Mouse (Mus musculus) embryonic facial prominence, embryonic 13.5 days (tissue): ENCODE data around the gene Pllp. TPM values are rescaled to one million over a fixed set of nuclear protein-coding genes. Genes with fewer than 3 reads are reported as not detected.

Source experiments
- ATAC-seq: fragments of 200-750 bp; cut with Nextera tagmentation; 2 replicates; pipeline ENCODE4 v1.8.0; 2017; ENCODE audit warnings: low read depth; ENCODE audit not compliant: insufficient number of reproducible peaks, insufficient read depth, low FRiP score, low TSS enrichment
- H3K27ac ChIP-seq: fragments of 300-500 bp; sonication (generic); 2 replicates; pipeline ENCODE4 v1.5.1; 2015; ENCODE audit warnings: moderate library complexity, mild to moderate bottlenecking, inconsistent platforms
- H3K27me3 ChIP-seq: fragments of 300-500 bp; sonication (generic); 2 replicates; pipeline ENCODE4 v1.6.1; 2015; ENCODE audit warnings: mild to moderate bottlenecking, inconsistent platforms
- H3K36me3 ChIP-seq: fragments of 300-500 bp; sonication (generic); 2 replicates; pipeline ENCODE4 v1.6.1; 2015; ENCODE audit warnings: mild to moderate bottlenecking, inconsistent platforms
- H3K4me1 ChIP-seq: fragments of 300-500 bp; sonication (generic); 2 replicates; pipeline ENCODE4 v1.6.1; 2015; ENCODE audit warnings: inconsistent platforms
- H3K4me2 ChIP-seq: fragments of 300-500 bp; sonication (generic); 2 replicates; pipeline ENCODE4 v1.6.1; 2015; ENCODE audit warnings: moderate library complexity, mild to moderate bottlenecking, inconsistent platforms
- H3K4me3 ChIP-seq: fragments of 300-500 bp; sonication (generic); 2 replicates; pipeline ENCODE4 v1.5.1; 2015; ENCODE audit warnings: mild to moderate bottlenecking, inconsistent platforms
- H3K9ac ChIP-seq: fragments of 300-500 bp; sonication (generic); 2 replicates; pipeline ENCODE4 v1.6.1; 2015; ENCODE audit warnings: mild to moderate bottlenecking, inconsistent platforms
- H3K9me3 ChIP-seq: fragments of 300-500 bp; sonication (generic); 2 replicates; pipeline ENCODE4 v1.6.1; 2016; ENCODE audit warnings: inconsistent platforms
- WGBS: fragments of 180-500 bp; shearing (Covaris S2); methylation state at CpG from one replicate; pipeline ENCODE4 v1.1.7; 2015; ENCODE audit warnings: mixed read lengths; 5-methylcytosine and 5-hydroxymethylcytosine counted together
- polyA plus RNA-seq: library from polyadenylated mRNA; unstranded; fragments of >200 nt; fragmentation: Nextera tagmentation; extraction: Ambion mirVana; gene quantifications from 2 replicates; pipeline ENCODE4 v1.2.1, GENCODE M21; 2015

Gene Pllp
- polyA plus RNA-seq, 1 experiment from 2014 or later: 3.4 TPM

DNA sequence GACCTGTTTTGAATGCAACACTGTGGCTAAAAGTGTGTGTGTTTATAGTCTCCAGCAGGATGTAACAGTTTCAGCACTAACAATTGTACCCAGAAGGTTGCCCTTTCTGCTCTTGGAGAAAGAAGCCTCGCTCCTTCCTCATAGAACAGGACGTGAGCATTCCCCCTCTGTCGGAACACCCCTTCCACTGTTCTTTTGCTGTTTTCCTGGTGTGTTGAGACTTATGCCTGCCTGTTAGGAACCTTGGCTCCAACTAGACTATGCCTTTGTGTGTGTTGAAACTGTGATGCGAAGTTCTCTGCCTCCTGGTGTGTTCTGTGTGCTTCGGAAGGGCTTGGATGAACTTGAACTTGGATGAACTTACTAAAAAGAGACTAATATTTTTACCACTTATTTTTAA is 29.9 kb upstream of the Pllp start:
- no peaks in the 10 kb centered on the region for H3K36me3 ChIP-seq
- H3K27me3 ChIP-seq: no peaks in the 10 kb centered on the region
- no peak for ATAC-seq
- no peak overlapping the region for H3K27ac ChIP-seq
- H3K4me1 ChIP-seq: no peaks in the 10 kb centered on the region
- no peak overlapping the region for H3K4me3 ChIP-seq
- H3K4me2 ChIP-seq: no peak overlapping the region
- no peaks in the 10 kb centered on the region for H3K9me3 ChIP-seq
- H3K9ac ChIP-seq: no peak overlapping the region
- WGBS: 89% methylated on average over 5 of the region's 5 CpGs

DNA sequence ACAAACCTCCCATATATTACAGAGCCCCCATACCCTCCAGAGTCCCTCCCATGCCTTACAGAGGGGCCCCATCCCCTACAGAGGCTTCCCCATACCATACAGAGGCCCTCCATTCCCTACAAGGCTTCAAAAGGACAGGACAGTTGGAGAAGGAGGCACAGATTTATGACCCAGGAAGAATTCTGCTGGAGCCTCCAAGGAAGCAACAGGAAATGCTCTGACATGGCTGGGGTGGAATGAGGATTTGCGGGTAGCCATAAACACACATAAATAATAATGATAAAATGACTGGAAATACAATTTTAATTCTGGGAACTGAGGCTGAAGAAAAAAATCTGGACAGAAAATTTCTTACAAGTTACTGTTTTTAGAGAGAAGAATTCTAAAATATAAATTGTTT is 20.8 kb upstream of the Pllp start:
- Histone ChIP-seq H3K4me2 (no peak overlapping the region), H3K4me1 (no peaks in the 10 kb centered on the region)
- 98% methylated on average over 1 of the region's 1 CpGs for WGBS

DNA sequence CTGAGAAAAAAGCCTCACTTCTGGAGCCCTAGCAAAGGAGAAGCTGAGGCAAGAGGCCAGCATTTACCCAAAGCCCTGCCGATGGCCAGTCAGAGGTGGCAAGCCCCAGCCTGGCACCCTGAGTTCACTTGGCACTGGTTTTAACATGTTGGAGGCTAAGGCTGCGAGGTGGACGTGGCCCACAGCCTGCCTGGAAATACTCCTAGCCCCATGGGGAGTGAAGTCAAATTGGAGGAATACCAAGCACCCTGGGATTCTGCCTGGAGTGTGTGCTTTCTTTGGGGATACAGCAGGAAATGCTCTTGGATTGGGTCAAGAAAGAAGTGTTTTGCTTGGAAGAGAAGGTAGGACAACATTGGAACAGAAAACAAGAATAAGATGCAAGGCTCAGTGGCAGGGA is 19.8 kb upstream of the Pllp start:
- no peak overlapping the region for H3K27ac ChIP-seq
- H3K9ac ChIP-seq: no peak overlapping the region
- no peaks in the 10 kb centered on the region for H3K27me3 ChIP-seq
- H3K36me3 ChIP-seq: no peaks in the 10 kb centered on the region
- no peak overlapping the region for H3K4me3 ChIP-seq
- peaks cover 3% of the 10 kb centered on the region; the same call in 1 of the 2 replicates for H3K4me1 ChIP-seq
- WGBS: 83% methylated on average over 3 of the region's 3 CpGs
- no peak overlapping the region for H3K4me2 ChIP-seq
- ATAC-seq: no peak
- no peaks in the 10 kb centered on the region for H3K9me3 ChIP-seq

More for the DNA sequence above, 20.8 kb upstream of the Pllp start:
- H3K9ac ChIP-seq: no peak overlapping the region
- no peaks in the 10 kb centered on the region for H3K27me3 ChIP-seq
- H3K36me3 ChIP-seq: no peaks in the 10 kb centered on the region
- H3K9me3 ChIP-seq: no peaks in the 10 kb centered on the region
- H3K27ac ChIP-seq: no peak overlapping the region
- H3K4me3 ChIP-seq: no peak overlapping the region
- ATAC-seq: no peak

DNA sequence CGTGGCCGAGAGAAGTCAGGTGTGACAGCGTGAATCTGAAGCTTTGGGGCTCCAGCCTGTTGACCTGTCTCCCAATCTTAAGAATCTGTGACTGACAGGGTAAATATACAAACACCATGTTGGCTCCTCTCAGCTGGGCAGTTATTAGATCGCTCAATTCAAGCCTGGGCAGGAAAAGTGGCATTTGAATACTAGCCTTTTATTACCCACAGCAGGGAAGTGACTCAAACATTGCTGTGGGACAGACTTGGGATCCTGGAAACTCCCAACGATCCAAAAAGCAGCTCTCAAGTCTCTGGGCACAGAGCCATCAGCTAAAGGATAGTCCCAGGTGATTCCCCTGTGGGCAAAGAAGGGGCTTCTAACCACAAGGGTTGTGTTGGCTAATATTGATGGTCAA is 18.5 kb upstream of the Pllp start:
- Histone ChIP-seq H3K4me2 (no peak overlapping the region), H3K9me3 (no peaks in the 10 kb centered on the region), H3K27me3 (no peaks in the 10 kb centered on the region), H3K4me3 (no peak overlapping the region), H3K4me1 (peaks cover 5% of the 10 kb centered on the region), H3K36me3 (no peaks in the 10 kb centered on the region), H3K9ac (no peak overlapping the region), H3K27ac (no peak overlapping the region)
- ATAC-seq: no peak
- WGBS: 62% methylated on average over 5 of the region's 5 CpGs

DNA sequence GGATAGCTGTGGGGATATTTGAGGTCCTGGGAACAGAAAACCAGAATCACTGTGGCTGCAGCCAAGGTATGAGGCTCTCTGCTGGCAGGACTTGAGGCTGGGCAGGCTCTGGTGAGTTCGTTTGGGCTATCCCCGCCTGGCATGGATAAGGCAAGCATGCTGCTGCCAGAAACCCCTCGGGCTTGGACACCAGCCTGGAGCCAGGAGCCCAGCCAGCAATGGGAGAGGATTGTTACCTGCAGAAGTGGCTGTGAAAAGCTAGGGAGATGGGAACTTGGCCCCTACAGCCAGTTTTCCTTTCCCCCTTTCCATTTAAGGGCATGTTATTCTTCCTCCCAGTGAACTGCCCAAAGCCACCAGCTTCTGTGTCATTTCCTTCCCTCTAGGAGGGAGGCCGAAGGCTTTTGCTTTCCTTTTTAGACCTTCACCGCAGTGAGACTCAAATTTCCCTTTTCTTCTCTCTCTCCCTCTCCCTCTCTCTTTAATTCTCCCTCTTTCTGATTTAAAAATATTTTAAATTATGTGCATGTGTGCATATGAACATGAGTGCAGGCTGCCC is 15.2 kb upstream of the Pllp start:
- H3K4me3 ChIP-seq: no peak overlapping the region
- no peak overlapping the region for H3K4me2 ChIP-seq
- H3K9me3 ChIP-seq: no peaks in the 10 kb centered on the region
- no peaks in the 10 kb centered on the region for H3K36me3 ChIP-seq
- ATAC-seq: no peak
- H3K27me3 ChIP-seq: no peaks in the 10 kb centered on the region
- WGBS: 53% methylated on average over 5 of the region's 5 CpGs
- no peak overlapping the region for H3K9ac ChIP-seq
- peak overlapping the region; percentile 48; the same call in 1 of the 2 replicates for H3K27ac ChIP-seq
- peaks cover 8% of the 10 kb centered on the region for H3K4me1 ChIP-seq

DNA sequence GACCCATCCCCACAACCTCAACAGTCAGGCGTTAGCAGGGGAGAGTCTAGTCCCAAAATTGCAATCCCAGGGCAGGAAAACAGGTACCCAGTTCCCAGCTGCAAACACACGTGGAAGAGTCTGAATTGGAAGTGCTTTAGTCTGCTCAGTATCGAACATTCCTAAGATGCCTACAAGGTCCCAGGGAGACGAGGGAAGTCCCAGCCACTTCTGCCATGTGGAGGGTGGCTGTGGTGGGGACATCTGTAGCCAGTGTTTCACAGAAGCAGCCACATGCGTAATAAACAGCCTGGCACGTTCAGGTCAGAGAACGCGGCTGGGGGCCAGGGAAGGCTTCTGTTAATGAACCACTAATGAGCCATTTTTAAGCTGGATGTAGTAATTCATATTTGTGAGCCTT is 14.3 kb upstream of the Pllp start:
- Histone ChIP-seq H3K9me3 (no peaks in the 10 kb centered on the region), H3K4me3 (no peak overlapping the region), H3K27me3 (no peaks in the 10 kb centered on the region), H3K27ac (no peak overlapping the region), H3K4me1 (peaks cover 8% of the 10 kb centered on the region), H3K4me2 (no peak overlapping the region), H3K9ac (no peak overlapping the region), H3K36me3 (no peaks in the 10 kb centered on the region)
- ATAC-seq: no peak
- 59% methylated on average over 8 of the region's 8 CpGs for WGBS

DNA sequence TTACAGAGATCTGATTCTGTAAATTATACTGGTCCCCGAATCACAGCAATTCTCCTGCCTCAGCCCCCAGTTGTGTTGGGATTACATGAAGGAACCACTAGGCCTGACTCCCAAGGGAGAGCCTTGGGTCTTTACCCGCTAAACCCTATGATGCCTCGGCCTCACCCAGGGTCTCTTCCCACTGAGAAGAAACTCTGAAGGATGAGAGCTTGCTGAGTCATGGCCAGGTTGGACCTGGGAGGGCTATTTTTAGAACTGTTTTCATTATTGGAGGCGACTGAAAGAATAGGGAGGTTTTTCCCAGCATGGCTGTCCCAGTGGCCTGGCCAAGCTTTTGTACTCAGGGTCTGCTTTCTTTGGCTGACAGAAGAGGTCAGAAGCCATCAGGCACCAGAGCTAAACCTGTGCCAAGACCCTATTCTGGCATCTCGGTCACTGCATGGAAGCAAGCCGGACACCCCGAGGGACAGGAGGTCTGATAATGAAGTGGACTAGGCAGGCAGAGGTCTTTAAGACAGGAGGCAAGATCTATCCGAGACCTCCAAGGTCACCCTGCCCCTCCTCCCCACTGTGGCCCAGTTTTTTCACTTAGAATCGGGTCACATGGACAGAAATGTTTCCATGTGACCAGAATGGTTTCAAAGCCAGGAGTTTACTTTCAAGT is 10.8 kb upstream of the Pllp start:
- no peaks in the 10 kb centered on the region for H3K27me3 ChIP-seq
- peaks cover 12% of the 10 kb centered on the region for H3K4me1 ChIP-seq
- H3K4me3 ChIP-seq: no peak overlapping the region
- H3K9ac ChIP-seq: no peak overlapping the region
- WGBS: 77% methylated on average over 9 of the region's 9 CpGs
- no peak for ATAC-seq
- no peaks in the 10 kb centered on the region for H3K9me3 ChIP-seq
- H3K27ac ChIP-seq: no peak overlapping the region
- no peak overlapping the region for H3K4me2 ChIP-seq
- no peaks in the 10 kb centered on the region for H3K36me3 ChIP-seq

DNA sequence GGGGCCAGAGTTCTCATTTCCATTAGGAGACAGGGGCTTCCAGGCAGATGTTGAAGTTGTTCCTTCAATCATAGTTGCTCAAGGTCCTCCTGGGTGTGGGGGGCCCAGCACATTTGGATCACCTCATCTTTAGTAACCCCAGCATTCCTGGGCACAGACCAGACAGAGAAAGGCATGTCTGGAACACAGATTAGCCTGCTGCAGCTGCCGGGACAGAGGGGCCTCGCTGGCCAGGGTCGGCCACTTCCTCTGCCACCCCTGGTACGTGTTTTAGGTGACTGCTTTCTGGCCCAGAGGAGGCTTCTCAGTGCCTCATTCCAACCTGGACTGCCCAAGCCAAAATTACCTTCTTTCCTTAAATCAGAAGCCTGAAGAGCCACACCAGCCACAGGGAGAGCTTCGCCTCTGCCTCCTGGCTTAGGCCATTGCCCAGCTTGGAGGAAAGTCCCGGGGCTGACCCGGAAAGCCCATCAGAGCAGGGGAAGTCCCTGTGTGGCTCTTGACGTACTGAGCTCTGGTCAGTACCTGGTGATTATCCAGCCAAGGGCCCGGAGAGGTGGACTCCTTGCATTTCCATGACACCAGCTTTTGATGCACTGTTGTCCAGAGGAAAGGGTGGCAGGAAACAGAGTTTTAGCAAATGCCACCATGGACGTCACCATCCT is 9.6 kb upstream of the Pllp start:
- Histone ChIP-seq H3K4me3 (no peak overlapping the region), H3K36me3 (no peaks in the 10 kb centered on the region), H3K4me2 (no peak overlapping the region), H3K27me3 (no peaks in the 10 kb centered on the region), H3K9ac (no peak overlapping the region), H3K27ac (no peak overlapping the region), H3K9me3 (no peaks in the 10 kb centered on the region), H3K4me1 (peaks cover 8% of the 10 kb centered on the region)
- no peak for ATAC-seq
- WGBS: 76% methylated on average over 10 of the region's 10 CpGs

DNA sequence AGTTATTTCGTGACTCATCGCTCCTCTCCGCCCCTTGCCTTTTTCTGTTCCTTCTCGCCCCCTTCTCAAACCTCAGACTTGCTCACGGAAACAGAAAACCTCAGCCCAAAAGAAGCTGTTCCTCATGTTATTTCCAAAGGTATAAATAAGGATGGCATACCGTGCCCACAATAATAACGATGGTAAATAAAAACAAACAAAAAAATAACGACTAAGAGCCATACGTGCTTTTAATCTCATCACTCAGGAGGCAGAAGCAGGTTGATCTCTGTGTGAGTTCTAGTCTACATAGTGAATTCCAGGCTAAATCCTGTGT is 8.5 kb upstream of the Pllp start:
- peak overlapping the region; percentile 70 for H3K4me2 ChIP-seq
- H3K36me3 ChIP-seq: no peaks in the 10 kb centered on the region
- H3K27me3 ChIP-seq: no peaks in the 10 kb centered on the region
- peak overlapping the region; percentile 65 for H3K9ac ChIP-seq
- 18% methylated on average over 9 of the region's 9 CpGs for WGBS
- peak overlapping the region; percentile 53 for H3K4me3 ChIP-seq
- no peaks in the 10 kb centered on the region for H3K9me3 ChIP-seq
- no peak for ATAC-seq
- H3K4me1 ChIP-seq: peaks cover 8% of the 10 kb centered on the region
- H3K27ac ChIP-seq: no peak overlapping the region

DNA sequence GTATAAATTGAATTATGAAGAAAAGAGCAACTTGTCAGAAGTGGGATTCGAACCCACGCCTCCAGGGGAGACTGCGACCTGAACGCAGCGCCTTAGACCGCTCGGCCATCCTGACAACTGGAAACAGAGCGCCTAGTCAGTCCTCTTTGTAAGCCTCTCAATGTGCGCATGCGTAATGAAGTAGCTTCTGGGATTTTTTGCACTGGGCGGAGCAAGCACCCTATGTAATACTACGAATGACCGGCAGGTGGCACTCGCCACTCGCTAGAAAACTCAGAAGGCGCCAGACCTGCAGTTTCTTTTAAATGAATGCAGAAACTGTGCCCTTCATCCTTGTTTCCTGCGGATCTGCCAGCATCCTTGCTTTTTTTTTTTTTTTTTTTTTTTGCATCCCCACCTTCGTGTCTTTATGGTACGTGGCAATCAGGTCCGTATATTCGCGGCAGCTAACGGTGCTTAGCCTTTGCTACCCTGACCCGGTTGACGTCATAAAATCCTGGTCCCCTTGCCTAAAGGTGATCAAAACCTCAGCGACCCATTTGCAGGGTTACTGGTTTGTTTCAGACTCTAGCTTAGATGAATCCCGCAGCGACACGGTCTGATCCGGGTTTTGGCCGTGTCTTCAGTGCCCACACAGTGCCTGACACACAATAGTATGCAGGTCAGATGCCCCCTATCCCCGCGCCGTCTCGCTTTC is 8.0 kb upstream of the Pllp start:
- no peaks in the 10 kb centered on the region for H3K36me3 ChIP-seq
- peak; percentile 88 for ATAC-seq
- H3K27ac ChIP-seq: no peak overlapping the region
- H3K9me3 ChIP-seq: no peaks in the 10 kb centered on the region
- H3K4me3 ChIP-seq: peak overlapping the region; percentile 53
- H3K27me3 ChIP-seq: 0 out of 2 replicates have a peak, but pooled peaks cover under 1% of the 10 kb centered on the region
- WGBS: under 1% methylated on average over 35 of the region's 35 CpGs
- H3K4me2 ChIP-seq: peak overlapping the region; percentile 70
- H3K9ac ChIP-seq: peak overlapping the region; percentile 65
- peaks cover 4% of the 10 kb centered on the region; the same call in 1 of the 2 replicates for H3K4me1 ChIP-seq

DNA sequence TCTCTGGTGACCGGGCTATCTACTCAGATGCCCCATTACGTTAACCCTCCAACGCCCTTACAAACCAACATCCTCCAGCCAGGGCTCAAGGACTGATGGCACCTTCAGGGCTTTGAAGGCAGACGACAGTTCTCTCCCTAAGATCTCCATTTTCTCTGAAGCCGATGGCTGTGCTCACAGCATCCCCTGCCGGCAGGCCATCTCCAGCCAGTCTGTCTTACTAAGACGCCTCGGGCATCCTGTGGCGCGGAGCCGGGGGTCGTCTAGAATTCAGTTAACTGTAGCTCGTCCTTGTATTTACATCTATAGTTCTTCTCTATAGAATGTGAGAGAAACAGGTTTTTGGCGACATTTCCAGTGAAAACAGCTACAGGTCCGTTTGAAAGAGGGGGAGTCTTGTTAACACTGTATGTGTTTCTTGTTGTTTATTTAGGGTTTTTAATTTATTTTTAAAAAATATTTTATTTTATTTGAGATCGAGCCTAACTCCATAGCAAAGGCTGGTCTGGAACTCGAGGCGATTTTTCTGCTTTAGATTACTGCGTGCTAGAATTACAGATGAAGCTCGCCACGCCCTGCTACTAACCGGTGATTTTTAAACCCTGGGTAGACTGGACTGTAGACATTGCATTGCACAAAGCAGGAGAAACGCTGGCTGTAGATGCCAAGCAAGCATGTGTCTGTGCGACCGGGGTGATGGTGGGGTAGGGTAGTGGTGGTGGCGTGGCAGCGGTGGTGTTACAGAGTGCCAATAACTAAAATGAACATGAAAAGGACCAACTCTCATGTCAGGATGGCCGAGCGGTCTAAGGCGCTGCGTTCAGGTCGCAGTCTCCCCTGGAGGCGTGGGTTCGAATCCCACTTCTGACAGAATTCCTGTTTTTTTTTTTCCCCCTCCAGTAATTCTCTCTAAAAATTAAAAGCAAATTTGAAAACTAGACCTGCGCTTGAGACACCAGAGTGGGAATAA is 7.1 kb upstream of the Pllp start:
- no peaks in the 10 kb centered on the region for H3K9me3 ChIP-seq
- peak overlapping the region; percentile 53 for H3K4me3 ChIP-seq
- peak; percentile 80 for ATAC-seq
- H3K4me2 ChIP-seq: peak overlapping the region; percentile 70
- peaks cover 6% of the 10 kb centered on the region; the same call in 1 of the 2 replicates for H3K27me3 ChIP-seq
- under 1% methylated on average over 35 of the region's 35 CpGs for whole genome bisulfite sequencing
- peak overlapping the region; percentile 44; the same call in 1 of the 2 replicates for H3K27ac ChIP-seq
- H3K36me3 ChIP-seq: no peaks in the 10 kb centered on the region
- H3K9ac ChIP-seq: peak overlapping the region; percentile 57
- peaks cover 4% of the 10 kb centered on the region; the same call in 1 of the 2 replicates for H3K4me1 ChIP-seq
